Mouse (Mus musculus) heart, embryonic 16.5 days (tissue): ENCODE measurements around the gene Olfr247. TPM values are rescaled to one million over a fixed set of nuclear protein-coding genes. Genes with fewer than 3 reads are reported as not detected.
"Not testable (repeated sequence)": the region's sequence is repeated elsewhere in the genome, so short reads cannot be mapped to it uniquely, and the experiment has no call there.

ENCODE experiments used
- ATAC-seq: fragments of 200-750 bp; cut with Nextera tagmentation; replicated peaks from 2 replicates; pipeline ENCODE4 v1.8.0; 2017; ENCODE audit warnings: moderate number of reproducible peaks; ENCODE audit not compliant: insufficient read depth, low FRiP score; ENCODE audit errors: extremely low read depth
- H3K27ac ChIP-seq: fragments of 300-500 bp; sonication (generic); 2 replicates; pipeline ENCODE4 v1.5.1; 2014; ENCODE audit warnings: mild to moderate bottlenecking, low read length, control low read depth, moderate library complexity
- H3K27me3 ChIP-seq: fragments of 300-500 bp; sonication (generic); 2 replicates; pipeline ENCODE4 v1.6.1; 2014; ENCODE audit warnings: low read length, mixed read lengths; ENCODE audit not compliant: control insufficient read depth, insufficient read depth
- H3K36me3 ChIP-seq: fragments of 300-500 bp; sonication (generic); 2 replicates; pipeline ENCODE4 v1.6.1; 2014; ENCODE audit not compliant: control insufficient read depth, insufficient read depth
- H3K4me1 ChIP-seq: fragments of 300-500 bp; sonication (generic); 2 replicates; pipeline ENCODE4 v1.6.1; 2014; ENCODE audit warnings: low read length, mixed read lengths; ENCODE audit not compliant: control insufficient read depth, insufficient read depth
- H3K4me2 ChIP-seq: fragments of 300-500 bp; sonication (generic); 2 replicates; pipeline ENCODE4 v1.6.1; 2014; ENCODE audit warnings: low read depth, mild to moderate bottlenecking, control low read depth, low read length
- H3K4me3 ChIP-seq: fragments of 300-500 bp; sonication (generic); 2 replicates; pipeline ENCODE4 v1.5.1; 2014; ENCODE audit warnings: mild to moderate bottlenecking, control low read depth, low read length
- H3K9ac ChIP-seq: fragments of 300-500 bp; sonication (generic); 2 replicates; pipeline ENCODE4 v1.6.1; 2014; ENCODE audit warnings: low read length, control low read depth
- H3K9me3 ChIP-seq: fragments of 300-500 bp; sonication (generic); replicated peaks from 2 replicates; pipeline ENCODE4 v1.6.1; 2016; ENCODE audit warnings: low read length; ENCODE audit not compliant: control insufficient read depth
- WGBS: fragments of 180-500 bp; shearing (Covaris S2); extraction: QIAGEN DNeasy Blood & Tissue Kit; methylation state at CpG from one replicate; pipeline ENCODE4 v1.1.7; 2014; 5-methylcytosine and 5-hydroxymethylcytosine counted together
- polyA plus RNA-seq: library from polyadenylated mRNA; unstranded; fragments of >200 nt; fragmentation: Nextera tagmentation; extraction: Ambion mirVana; gene quantifications from 2 replicates; pipeline ENCODE4 v1.2.1, GENCODE M21; 2015

The Olfr247 gene
- polyA plus RNA-seq = not detected in 2 replicates

GRCm38 (mm10) chr10:129976040-129976439 lies at the start of gene Olfr247:
Gene Olfr247 (minus strand): TSS chr10:129976140.
- H3K36me3 ChIP-seq, H3K9me3 ChIP-seq, H3K27me3 ChIP-seq, H3K27ac ChIP-seq, H3K4me2 ChIP-seq, H3K4me3 ChIP-seq, H3K4me1 ChIP-seq, ATAC-seq, H3K9ac ChIP-seq: not testable (repeated sequence)
- no CpG with 5 or more reads among the region's 2 CpGs for WGBS

GRCm38 (mm10) chr10:130012321-130012720 lies 36.4 kb upstream of the Olfr247 start, which contains the start of gene Olfr820:
Gene Olfr820 (plus strand): TSS chr10:130012621.
- ATAC-seq = no peak

GRCm38 (mm10) chr10:130005366-130005765 lies 29.4 kb upstream of the Olfr247 start:
- not testable (repeated sequence) for H3K36me3 ChIP-seq, H3K4me1 ChIP-seq, H3K27me3 ChIP-seq, H3K4me3 ChIP-seq, H3K9me3 ChIP-seq, H3K4me2 ChIP-seq, H3K27ac ChIP-seq, H3K9ac ChIP-seq, ATAC-seq
- WGBS = 78% methylated on average over 4 of the region's 4 CpGs

More at GRCm38 (mm10) chr10:130012321-130012720, 36.4 kb upstream of the Olfr247 start, which contains the start of gene Olfr820:
- Histone ChIP-seq H3K4me2 (no peak within 1 kb of the TSS), H3K4me1 (no peaks in the 10 kb centered on the region), H3K9ac (no peak within 1 kb of the TSS), H3K27ac (no peak within 1 kb of the TSS), H3K9me3 (no peaks in the 10 kb centered on the region), H3K4me3 (no peak within 1 kb of the TSS), H3K36me3 (no peaks in the 10 kb centered on the region), H3K27me3 (no peaks in the 10 kb centered on the region)

GRCm38 (mm10) chr10:130004104-130004503 lies 28.2 kb upstream of the Olfr247 start:
- ATAC-seq, H3K36me3 ChIP-seq, H3K4me2 ChIP-seq, H3K4me3 ChIP-seq, H3K27me3 ChIP-seq, H3K4me1 ChIP-seq, H3K27ac ChIP-seq, H3K9me3 ChIP-seq, H3K9ac ChIP-seq: not testable (repeated sequence)
- 77% methylated on average over 4 of the region's 4 CpGs for WGBS

- H3K27me3 ChIP-seq = not testable (repeated sequence)
Observed at GRCm38 (mm10) chr10:129984962-129985361, 9.0 kb upstream of the Olfr247 start, which contains the start of gene Gm10310. Gene Gm10310 (minus strand): TSS chr10:129985062.

GRCm38 (mm10) chr10:129981867-129982266 lies 5.9 kb upstream of the Olfr247 start:
- not testable (repeated sequence) for H3K36me3 ChIP-seq, H3K4me2 ChIP-seq, H3K27ac ChIP-seq, H3K4me3 ChIP-seq, H3K9ac ChIP-seq, H3K9me3 ChIP-seq, H3K4me1 ChIP-seq, H3K27me3 ChIP-seq, ATAC-seq
- no CpG with 5 or more reads among the region's 3 CpGs for WGBS

More at GRCm38 (mm10) chr10:129984962-129985361, 9.0 kb upstream of the Olfr247 start, which contains the start of gene Gm10310:
- H3K9ac ChIP-seq, H3K4me2 ChIP-seq, H3K4me3 ChIP-seq, H3K27ac ChIP-seq, H3K4me1 ChIP-seq, ATAC-seq, H3K9me3 ChIP-seq, H3K36me3 ChIP-seq: not testable (repeated sequence)
- WGBS = no CpG with 5 or more reads among the region's 1 CpGs

GRCm38 (mm10) chr10:129972994-129973393 lies 2.9 kb downstream of the Olfr247 start:
- H3K4me1 ChIP-seq, H3K27ac ChIP-seq, H3K9ac ChIP-seq, H3K9me3 ChIP-seq, ATAC-seq, H3K36me3 ChIP-seq, H3K27me3 ChIP-seq, H3K4me2 ChIP-seq, H3K4me3 ChIP-seq: not testable (repeated sequence)
- WGBS = no CpG with 5 or more reads among the region's 3 CpGs

- not testable (repeated sequence) for H3K4me2 ChIP-seq, ATAC-seq, H3K27me3 ChIP-seq, H3K9ac ChIP-seq, H3K36me3 ChIP-seq, H3K4me3 ChIP-seq, H3K27ac ChIP-seq, H3K4me1 ChIP-seq, H3K9me3 ChIP-seq
- 64% methylated on average over 2 of the region's 2 CpGs for WGBS
Observed at GRCm38 (mm10) chr10:129967166-129967565, 8.8 kb downstream of the Olfr247 start, which contains the start of gene Olfr819. Gene Olfr819 (minus strand): TSS chr10:129967266.

GRCm38 (mm10) chr10:129966232-129966631 lies 9.7 kb downstream of the Olfr247 start:
- not testable (repeated sequence) for H3K9me3 ChIP-seq, ATAC-seq
- WGBS = 88% methylated on average over 2 of the region's 3 CpGs

More at GRCm38 (mm10) chr10:129966232-129966631, 9.7 kb downstream of the Olfr247 start:
- not testable (repeated sequence) for H3K4me2 ChIP-seq, H3K9ac ChIP-seq, H3K36me3 ChIP-seq, H3K4me1 ChIP-seq, H3K4me3 ChIP-seq, H3K27ac ChIP-seq, H3K27me3 ChIP-seq
